In genomic region chrX:72274659-72275371, GRCm38 (mm10) we compare ENCODE assay signal across 8 mouse cellular contexts. TPM values are rescaled to one million over a fixed set of nuclear protein-coding genes. Genes with fewer than 3 reads are reported as not detected.
DNase-seq lines count a peak whose midpoint lies in the region; ATAC-seq and TF ChIP-seq lines count a peak whose summit lies in the region.

Gene Gabre (minus strand): TSS chrX:72274803.

- H3K9me3 ChIP-seq in ES-Bruce4 (replicated peaks; ENCODE audit: control insufficient read depth, insufficient read depth, low read length, poor library complexity, severe bottlenecking): no peaks in the 10 kb centered on the region
- H3K9me3 ChIP-seq in hindbrain, embryonic 15.5 days: no peaks in the 10 kb centered on the region
- H3K9me3 ChIP-seq in liver, embryonic 12.5 days (replicated peaks): no peaks in the 10 kb centered on the region
- no peaks in the 10 kb centered on the region for H3K9me3 ChIP-seq in neural tube, embryonic 12.5 days

- no peaks in the 10 kb centered on the region for H3K27me3 ChIP-seq in ES-Bruce4 (ENCODE audit: control insufficient read depth, insufficient read depth, low read length, poor library complexity, severe bottlenecking)
- no peaks in the 10 kb centered on the region for H3K27me3 ChIP-seq in hindbrain, embryonic 15.5 days
- H3K27me3 ChIP-seq in liver, embryonic 12.5 days (replicated peaks): peaks cover 11% of the 10 kb centered on the region; the same call in 1 of the 2 replicates
- H3K27me3 ChIP-seq in neural tube, embryonic 12.5 days (replicated peaks): no peaks in the 10 kb centered on the region

- H3K4me1 ChIP-seq in ES-Bruce4 (ENCODE audit: control insufficient read depth, insufficient read depth, low read length): no peaks in the 10 kb centered on the region
- H3K4me1 ChIP-seq in hindbrain, embryonic 15.5 days (replicated peaks): 0 out of 2 replicates have a peak, but pooled peaks cover 3% of the 10 kb centered on the region
- no peaks in the 10 kb centered on the region for H3K4me1 ChIP-seq in liver, embryonic 12.5 days
- H3K4me1 ChIP-seq in neural tube, embryonic 12.5 days: no peaks in the 10 kb centered on the region

- 10% methylated on average over 14 of the region's 36 CpGs for WGBS in hindbrain, embryonic 15.5 days
- WGBS in liver, embryonic 12.5 days (ENCODE audit: insufficient replicate concordance): 7% methylated on average over 24 of the region's 36 CpGs
- WGBS in neural tube, embryonic 12.5 days: 14% methylated on average over 32 of the region's 36 CpGs

- intact Hi-C loops in gastrocnemius, adult 2 months (cut with DNase I): no loop called here

- DNase-seq in adrenal gland, postnatal 25 days: peak; percentile 65
- DNase-seq in gastrocnemius, adult 2 months: peak; percentile 59
- peak; percentile 23 to 71 for DNase-seq in urinary bladder, postnatal 4 days (ENCODE audit: low spot score in 2 of 2)
- no peak for DNase-seq in frontal cortex, postnatal 36 days (ENCODE audit: low spot score in 2 of 2)

- peak within 1 kb of the TSS; percentile 64; the same call in 1 of the 2 replicates for H3K9ac ChIP-seq in ES-Bruce4 (ENCODE audit: low read depth, poor library complexity, severe bottlenecking)
- 0 out of 2 replicates have a peak within 1 kb of the TSS, but pooled peaks have one; percentile 13 for H3K9ac ChIP-seq in hindbrain, embryonic 15.5 days
- no peak within 1 kb of the TSS for H3K9ac ChIP-seq in liver, embryonic 12.5 days
- H3K9ac ChIP-seq in neural tube, embryonic 12.5 days: 0 out of 2 replicates have a peak within 1 kb of the TSS, but pooled peaks have one; percentile 26

- no peaks in the 10 kb centered on the region for H3K36me3 ChIP-seq in ES-Bruce4 (ENCODE audit: control insufficient read depth, insufficient read depth, low read length, poor library complexity, severe bottlenecking)
- H3K36me3 ChIP-seq in hindbrain, embryonic 15.5 days: no peaks in the 10 kb centered on the region
- H3K36me3 ChIP-seq in liver, embryonic 12.5 days: no peaks in the 10 kb centered on the region
- no peaks in the 10 kb centered on the region for H3K36me3 ChIP-seq in neural tube, embryonic 12.5 days

- no peak for TF ChIP-seq POLR2A in ES-Bruce4 (IDR thresholded peaks at IDR 0.05; ENCODE audit: insufficient read depth, low read length)

- peak within 1 kb of the TSS; percentile 71 for H3K4me2 ChIP-seq in hindbrain, embryonic 15.5 days
- peak within 1 kb of the TSS; percentile 60 for H3K4me2 ChIP-seq in liver, embryonic 12.5 days
- H3K4me2 ChIP-seq in neural tube, embryonic 12.5 days (replicated peaks): peak within 1 kb of the TSS; percentile 67

- no peak for TF ChIP-seq EP300 in ES-Bruce4 (IDR thresholded peaks at IDR 0.05; ENCODE audit: insufficient read depth, low read depth, low read length)

- H3K27ac ChIP-seq in ES-Bruce4 (ENCODE audit: insufficient read depth, low read length): no peak within 1 kb of the TSS
- H3K27ac ChIP-seq in gastrocnemius, adult 2 months: peak within 1 kb of the TSS; percentile 64
- H3K27ac ChIP-seq in hindbrain, embryonic 15.5 days (replicated peaks): no peak within 1 kb of the TSS
- H3K27ac ChIP-seq in liver, embryonic 12.5 days: no peak within 1 kb of the TSS
- no peak within 1 kb of the TSS for H3K27ac ChIP-seq in neural tube, embryonic 12.5 days

- no peak for TF ChIP-seq CTCF in ES-Bruce4 (IDR thresholded peaks at IDR 0.05; ENCODE audit: low read depth, low read length)
- no peak for TF ChIP-seq CTCF in gastrocnemius, adult 2 months (IDR thresholded peaks at IDR 0.05)

- ATAC-seq in hindbrain, embryonic 15.5 days (ENCODE audit: low FRiP score, low read depth): peak; percentile 87
- peak; percentile 18; the same call in 1 of the 2 replicates for ATAC-seq in liver, embryonic 12.5 days
- ATAC-seq in neural tube, embryonic 12.5 days (ENCODE audit: low FRiP score, low read depth): peak; percentile 84

- peak within 1 kb of the TSS; percentile 52 for H3K4me3 ChIP-seq in ES-Bruce4 (ENCODE audit: low read depth, low read length)
- H3K4me3 ChIP-seq in gastrocnemius, adult 2 months: peak within 1 kb of the TSS; percentile 75
- H3K4me3 ChIP-seq in hindbrain, embryonic 15.5 days: peak within 1 kb of the TSS; percentile 41
- H3K4me3 ChIP-seq in liver, embryonic 12.5 days: peak within 1 kb of the TSS; percentile 40
- peak within 1 kb of the TSS; percentile 39 for H3K4me3 ChIP-seq in neural tube, embryonic 12.5 days

RNA-seq across cellular contexts. Expression of gene Gabre, which starts in this region (rescaled TPM):
- polyA plus RNA-seq in ES-Bruce4 (2011; ENCODE audit: insufficient read depth, insufficient read length, low read depth, missing spikeins): 6.9 and 7.9 TPM in 2 replicates
- total RNA-seq in adrenal gland, postnatal 25 days (2021): 1.4 and 3.9 TPM in 2 replicates
- total RNA-seq in gastrocnemius, adult 2 months (2021): under 1 TPM; 0.23 to 0.56 TPM
- 0.71 and 0.94 TPM in 2 replicates for polyA plus RNA-seq in hindbrain, embryonic 15.5 days (2015; fragmentation: Nextera tagmentation; extraction: Ambion mirVana)
- polyA plus RNA-seq in liver, embryonic 12.5 days (2016; fragmentation: Nextera tagmentation; extraction: Ambion mirVana): 0.24 and 0.63 TPM in 2 replicates
- 0.60 and 0.63 TPM in 2 replicates for polyA plus RNA-seq in neural tube, embryonic 12.5 days (2016; fragmentation: Nextera tagmentation; extraction: Ambion mirVana)

Comparison
In these comparisons a context has a peak if more than half of its experiments do, and no peak if none do; other contexts are left out.
1. Peak in DNase-seq, H3K4me3 ChIP-seq and H3K27ac ChIP-seq in gastrocnemius, adult 2 months; RNA of the gene not detected or under 1 TPM.
2. Peak in ATAC-seq, H3K4me3 ChIP-seq, H3K9ac ChIP-seq and H3K4me2 ChIP-seq in hindbrain, embryonic 15.5 days; RNA of the gene not detected or under 1 TPM.
3. Peak in ATAC-seq, H3K4me3 ChIP-seq and H3K4me2 ChIP-seq in liver, embryonic 12.5 days; RNA of the gene not detected or under 1 TPM.
4. Peak in ATAC-seq, H3K4me3 ChIP-seq, H3K9ac ChIP-seq and H3K4me2 ChIP-seq in neural tube, embryonic 12.5 days; RNA of the gene not detected or under 1 TPM.
5. DNase-seq: peak in adrenal gland, postnatal 25 days (single experiment) and urinary bladder, postnatal 4 days (2 of 2); none in frontal cortex, postnatal 36 days (0 of 2).
6. ATAC-seq: peak in every context shown above with its lines; median percentile 87 in hindbrain, embryonic 15.5 days; 84 in neural tube, embryonic 12.5 days; 18 in liver, embryonic 12.5 days.
7. Peak in every context shown above with its lines, with median percentiles within 50 percentile points of each other: H3K4me3 ChIP-seq and H3K4me2 ChIP-seq.